Mouse (Mus musculus): ENCODE results near the gene Zfp873.
"Not testable (repeated sequence)": the region's sequence is repeated elsewhere in the genome, so short reads cannot be mapped to it uniquely, and the experiment has no call there.

Gene Zfp873

DNA sequence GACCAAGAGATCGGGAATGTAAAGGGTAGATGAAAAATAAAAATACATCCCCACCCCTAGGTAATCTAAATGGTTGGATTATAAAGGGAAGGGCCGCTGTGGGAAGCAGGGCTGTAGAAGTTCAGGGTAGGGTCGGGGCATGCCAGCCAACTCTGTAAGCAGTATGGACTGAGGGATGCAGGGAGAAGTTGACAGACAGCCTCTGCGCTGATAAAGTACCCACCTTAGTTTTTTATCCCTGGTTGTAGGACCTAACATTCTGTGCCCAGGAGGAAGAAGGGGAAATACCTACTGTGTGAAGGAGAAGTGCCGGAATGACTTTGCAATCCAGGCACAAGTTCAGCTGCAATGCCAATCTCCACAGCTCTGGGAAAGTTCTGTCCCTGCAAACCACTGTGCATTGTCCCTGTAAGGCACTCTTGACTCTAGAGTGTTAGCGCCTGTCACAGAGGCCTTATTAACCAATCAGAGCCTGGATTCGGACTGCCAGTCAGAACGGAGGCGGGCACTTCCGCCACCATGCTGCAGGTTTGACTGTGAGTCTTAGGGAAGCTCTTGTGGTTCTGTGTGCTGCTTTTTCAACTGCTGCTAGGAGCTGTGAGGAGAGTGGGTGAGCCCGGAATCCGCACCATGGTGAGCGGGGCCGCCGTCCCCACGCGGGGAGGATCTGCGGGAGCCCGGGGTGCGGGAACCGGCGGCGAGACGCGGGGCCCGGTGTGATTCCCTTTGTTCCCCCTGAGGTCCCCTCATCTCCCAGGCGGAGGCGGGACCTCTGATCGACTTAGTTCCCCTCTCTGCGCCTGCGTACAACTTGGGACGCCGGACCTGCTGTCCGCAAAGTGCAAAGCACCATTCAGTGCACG is at the start of gene Zfp873:
Gene Zfp873, plus strand, starts transcription at position 527 of the 863 bp plus-strand sequence.
- DNase-seq, result peak; percentile 94 to 96

- DNase-seq, result not testable (repeated sequence)
Observed at GRCm38 (mm10) chr10:82003209-82003608, 44.7 kb upstream of the Zfp873 start.

GRCm38 (mm10) chr10:82004822-82005221 is 43.1 kb upstream of the Zfp873 start:
- not testable (repeated sequence) for DNase-seq

DNA sequence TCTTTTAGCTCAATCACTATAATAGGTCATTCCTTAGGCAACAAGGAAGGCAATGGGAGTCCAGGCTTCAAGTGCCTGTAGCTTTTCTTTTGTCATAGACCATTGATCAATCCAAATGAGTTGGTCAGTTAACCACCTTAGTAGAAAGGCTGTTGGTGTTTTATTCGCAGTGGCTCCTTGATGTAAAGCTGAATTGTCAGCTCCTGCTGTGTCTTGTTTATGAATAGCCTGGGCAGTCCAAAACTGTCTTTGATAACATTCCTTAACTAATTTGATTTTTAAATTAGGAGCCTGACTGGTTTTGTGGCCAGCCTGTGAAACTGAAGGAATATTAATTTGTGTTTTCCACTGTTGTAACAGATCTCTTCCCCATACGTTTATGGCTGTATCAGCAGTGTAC is 5.7 kb upstream of the Zfp873 start:
- no peak for DNase-seq

GRCm38 (mm10) chr10:82046603-82047002 is 1.3 kb upstream of the Zfp873 start:
- no peak for DNase-seq

GRCm38 (mm10) chr10:82048460-82048804 is 509 bp downstream of the Zfp873 start:
- DNase-seq, result not testable (repeated sequence)

DNA sequence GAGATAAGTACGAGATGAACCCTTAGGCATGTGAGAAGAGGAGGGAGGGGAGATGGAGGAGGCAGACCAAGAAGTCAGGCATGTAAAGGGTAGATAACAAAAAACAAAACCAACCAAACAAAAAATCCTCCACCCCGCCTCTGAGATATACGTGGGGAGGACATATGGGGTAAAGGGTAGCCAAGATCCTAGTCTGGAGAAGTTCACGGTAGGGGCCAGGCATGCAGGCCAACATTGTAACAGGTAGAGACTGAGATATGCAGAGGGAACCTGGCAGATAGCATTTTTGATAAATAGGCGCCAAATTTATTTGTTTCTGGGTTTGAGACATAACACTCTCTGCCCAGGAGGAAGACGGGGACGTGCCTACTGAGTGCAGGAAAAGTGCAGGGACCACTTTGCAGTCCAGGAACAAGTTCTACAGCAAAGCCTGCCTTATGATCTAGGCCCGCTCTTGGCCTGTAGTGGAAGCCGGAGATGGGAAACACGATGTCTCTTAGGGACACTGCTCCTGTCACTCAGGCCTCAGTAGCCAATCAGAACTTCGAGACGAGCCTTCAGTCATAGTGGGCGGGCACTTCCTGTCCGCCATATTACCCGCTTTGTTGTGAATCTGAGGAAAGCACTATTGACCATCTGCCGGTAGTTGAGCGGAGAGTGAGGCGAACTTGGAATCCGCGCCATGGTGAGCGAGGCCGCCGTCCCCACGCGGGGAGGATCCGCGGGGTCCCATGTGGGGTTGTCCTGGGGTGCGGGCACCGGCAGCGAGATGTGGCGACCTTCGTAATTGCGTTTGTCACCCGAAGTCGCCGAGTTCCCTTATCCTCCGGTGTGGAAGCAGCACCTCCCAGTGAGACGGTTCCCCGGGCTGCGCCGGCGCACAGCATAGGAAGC is 35.1 kb downstream of the Zfp873 start, which contains the start of gene BC024063:
Gene BC024063, plus strand, starts transcription at position 626 of the 894 bp plus-strand sequence.
- peak; percentile 82 to 83 for DNase-seq

GRCm38 (mm10) chr10:82083622-82083971 is 35.7 kb downstream of the Zfp873 start:
- DNase-seq, result peak; percentile 4 to 19

Data from cerebellum, postnatal 10 days (tissue).